Mouse (Mus musculus) cerebellum, postnatal 25 days (tissue): ENCODE results near the gene Cdkl3.

ENCODE experiments used
- DNase-seq, 2 experiments: peaks; one replicate each; pipeline ENCODE4 v3.0.0; 2021; ENCODE audit warnings: mixed read lengths in 2 of 2

The Cdkl3 gene

DNA sequence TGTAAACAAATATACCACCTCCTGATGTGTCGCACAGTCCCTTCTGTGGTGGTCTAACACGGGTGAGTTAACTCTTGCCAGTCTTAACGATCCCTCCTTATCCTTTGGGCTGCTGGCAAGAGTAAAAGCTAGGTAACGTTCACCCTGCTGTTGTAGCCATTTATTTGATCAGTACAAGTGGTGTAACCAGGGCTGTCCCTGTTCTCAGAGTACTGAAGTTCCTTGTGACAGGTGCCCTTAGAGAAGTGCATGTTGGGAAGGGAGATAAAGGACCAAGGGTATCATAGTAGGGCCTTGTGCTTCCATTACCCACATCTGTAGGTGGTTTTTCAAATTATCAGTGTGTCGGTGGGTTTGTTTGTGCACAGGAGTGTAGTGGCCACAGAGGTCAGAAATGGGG lies 123.7 kb downstream of the Cdkl3 start:
- DNase-seq = no peak

DNA sequence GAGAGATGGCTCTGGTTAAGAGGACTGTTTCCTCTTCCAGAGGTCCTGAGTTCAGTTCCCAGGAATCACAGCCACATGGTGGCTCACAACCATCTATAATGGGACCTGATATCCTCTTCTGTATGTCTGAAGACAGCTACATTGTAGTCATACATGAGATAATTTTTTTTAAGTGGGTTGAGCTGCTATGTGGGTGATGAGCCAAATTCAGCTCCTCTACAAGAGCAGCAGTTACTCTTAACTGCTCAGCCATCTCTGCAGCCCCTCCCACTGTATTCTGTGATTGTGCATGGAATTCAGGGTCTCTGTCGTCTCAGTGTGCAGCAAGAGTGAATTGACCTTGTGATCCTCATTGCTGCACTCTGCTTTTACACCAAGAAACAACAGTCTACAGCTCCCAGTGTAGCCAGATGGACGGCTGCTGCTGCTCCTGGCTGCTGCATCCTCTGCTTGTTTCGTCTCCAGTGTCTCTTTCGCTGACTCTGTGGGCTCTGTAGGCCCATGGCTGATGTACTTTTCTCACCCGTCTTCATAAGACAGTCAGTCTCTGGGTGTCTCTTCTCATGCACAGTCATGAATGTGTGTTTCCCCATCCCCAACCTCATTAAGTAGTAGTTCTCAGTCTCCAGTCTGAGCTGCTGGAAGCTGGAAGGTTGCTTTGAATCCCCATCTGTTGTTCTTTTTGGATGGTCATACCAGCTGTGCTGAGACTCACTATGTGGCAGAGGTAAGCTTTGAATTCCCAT lies 124.5 kb downstream of the Cdkl3 start:
- DNase-seq = no peak

DNA sequence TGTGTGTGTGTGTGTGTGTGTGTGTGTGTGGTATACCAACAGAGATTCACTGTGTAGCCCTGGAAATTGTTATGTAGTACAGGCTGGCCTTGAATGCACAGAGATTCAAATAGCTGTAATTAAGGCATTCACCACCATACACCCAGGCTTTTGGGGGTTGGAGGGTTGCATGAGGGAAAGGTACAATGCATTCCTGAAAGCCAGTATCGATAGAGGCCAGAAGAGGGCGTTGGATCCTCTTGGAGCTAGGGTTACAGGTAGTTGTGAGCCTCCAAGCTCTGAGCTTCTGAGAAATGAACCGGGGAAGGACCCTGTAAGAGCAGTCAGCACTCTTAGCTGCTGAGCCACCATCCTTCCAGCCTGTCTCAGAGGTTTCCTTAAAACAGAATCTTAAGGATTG lies 125.2 kb downstream of the Cdkl3 start:
- peak in 1 of 2 experiments; percentile 28 for DNase-seq

DNA sequence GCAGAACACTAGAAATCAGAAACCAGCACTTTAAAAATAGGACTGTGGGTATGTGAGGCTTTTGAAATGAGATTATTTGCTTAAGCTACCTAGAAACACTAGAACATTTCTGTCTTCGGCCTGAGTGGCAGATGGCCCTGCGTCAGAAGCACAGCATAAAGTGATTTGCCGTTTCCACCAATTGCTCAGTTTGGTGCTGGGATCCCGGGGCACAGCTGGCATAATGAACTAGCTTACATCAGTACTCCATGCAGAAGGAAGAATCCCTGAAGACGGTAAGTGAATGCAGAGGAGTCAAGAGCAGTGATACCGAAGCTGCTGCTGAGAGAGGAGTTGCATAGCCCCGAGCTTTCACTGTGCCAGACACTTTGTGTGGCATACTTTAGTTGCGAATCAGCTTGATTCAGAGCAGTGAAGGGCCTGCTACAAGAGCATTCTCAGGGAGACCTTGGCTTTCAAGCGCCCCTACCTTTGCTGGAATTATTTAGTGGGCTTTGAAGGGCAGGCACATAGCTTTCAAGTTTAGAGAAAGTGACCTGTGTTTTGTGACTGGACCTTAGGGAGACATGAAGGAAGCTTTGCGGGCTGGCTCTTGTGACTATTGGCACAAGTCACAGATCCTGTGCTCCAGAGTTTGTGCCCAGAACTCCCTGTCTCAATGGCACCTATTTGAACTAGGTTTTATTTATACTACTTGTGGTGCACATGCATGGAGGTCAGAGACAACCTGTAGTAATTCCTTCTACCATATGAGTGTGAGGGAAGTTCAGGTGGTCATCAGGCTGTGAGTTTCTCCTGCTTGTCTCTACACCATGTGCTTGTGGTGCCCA lies 125.8 kb downstream of the Cdkl3 start:
- DNase-seq = peak in 1 of 2 experiments; percentile 20

DNA sequence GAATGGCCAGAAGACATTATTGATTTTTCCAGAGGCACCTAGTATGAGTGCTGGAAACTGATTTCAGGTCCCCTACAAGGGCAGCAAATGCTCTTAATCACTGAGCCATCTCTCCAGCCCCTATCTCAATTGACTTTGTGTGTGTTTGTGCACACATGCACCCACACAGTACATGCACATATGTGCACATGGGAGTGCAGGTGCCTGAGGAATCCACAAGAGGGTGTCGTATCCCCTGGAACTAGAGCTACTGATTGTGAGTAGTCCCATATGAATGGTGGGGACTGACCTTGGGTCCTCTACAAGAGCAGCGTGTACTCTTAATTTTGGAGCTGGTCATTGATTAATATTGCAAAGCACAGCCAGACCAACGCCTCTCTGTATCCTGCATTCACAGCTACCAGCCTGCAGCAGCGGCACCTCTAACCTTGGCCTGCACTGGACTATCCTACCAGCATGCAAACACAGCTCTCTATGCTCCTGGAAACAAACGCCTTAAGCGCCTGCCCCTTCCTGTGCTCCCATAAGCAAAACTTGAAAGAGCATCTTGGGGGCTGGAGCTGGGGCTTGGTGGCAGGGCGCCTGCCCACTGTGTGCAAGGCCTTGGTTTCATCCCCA lies 126.5 kb downstream of the Cdkl3 start:
- no peak for DNase-seq
